ENCODE assay signal across 9 mouse cellular contexts in genomic region chr8:88454906-88455305, GRCm38 (mm10).
DNase-seq lines count a peak whose midpoint lies in the region; ATAC-seq and TF ChIP-seq lines count a peak whose summit lies in the region.
"Had no signal": no experiment of that assay in that cellular context is flagged by ENCODE, and none has a peak within 500 bp of the region (broad histone marks: within the 10 kb centered on the region; RNA-seq: fewer than 3 reads in every experiment).

No protein-coding gene starts in this region.

- H3K4me1 ChIP-seq in heart, embryonic 13.5 days, result peaks cover 32% of the 10 kb centered on the region
- no peaks in the 10 kb centered on the region for H3K4me1 ChIP-seq in heart, adult 2 months (ENCODE audit: control insufficient read depth, insufficient read depth, low read length)
- peaks cover 20% of the 10 kb centered on the region for H3K4me1 ChIP-seq in embryonic facial prominence, embryonic 11.5 days (ENCODE audit: control insufficient read depth, insufficient read depth, low read length)
- peaks cover 30% of the 10 kb centered on the region for H3K4me1 ChIP-seq in hindbrain, embryonic 16.5 days (ENCODE audit: control insufficient read depth, insufficient read depth, low read depth, low read length)
- peaks cover 32% of the 10 kb centered on the region for H3K4me1 ChIP-seq in midbrain, embryonic 14.5 days (ENCODE audit: control insufficient read depth, insufficient read depth, low read length)

- no peak for TF ChIP-seq EP300 in heart, adult 2 months (IDR thresholded peaks at IDR 0.05; ENCODE audit: insufficient read depth, low read depth, low read length)

- H3K9me3 ChIP-seq in heart, embryonic 13.5 days, result peaks cover 12% of the 10 kb centered on the region
- peaks cover 3% of the 10 kb centered on the region for H3K9me3 ChIP-seq in embryonic facial prominence, embryonic 11.5 days (replicated peaks; ENCODE audit: control insufficient read depth, low read length)
- H3K9me3 ChIP-seq in hindbrain, embryonic 16.5 days (ENCODE audit: control insufficient read depth, low read length), result peaks cover 5% of the 10 kb centered on the region; the same call in 1 of the 2 replicates
- H3K9me3 ChIP-seq in midbrain, embryonic 14.5 days (ENCODE audit: control insufficient read depth, low read length), result peaks cover 6% of the 10 kb centered on the region

- no peaks in the 10 kb centered on the region for H3K36me3 ChIP-seq in heart, embryonic 13.5 days
- H3K36me3 ChIP-seq in heart, adult 2 months (ENCODE audit: control insufficient read depth, insufficient read depth, low read length), result no peaks in the 10 kb centered on the region
- H3K36me3 ChIP-seq in embryonic facial prominence, embryonic 11.5 days (replicated peaks; ENCODE audit: control insufficient read depth, insufficient read depth, low read depth, low read length), result no peaks in the 10 kb centered on the region
- H3K36me3 ChIP-seq in hindbrain, embryonic 16.5 days (ENCODE audit: control insufficient read depth, insufficient read depth, low read length), result no peaks in the 10 kb centered on the region
- no peaks in the 10 kb centered on the region for H3K36me3 ChIP-seq in midbrain, embryonic 14.5 days (ENCODE audit: control insufficient read depth, insufficient read depth, low read length)

- no peak for TF ChIP-seq CTCF in heart, adult 2 months (IDR thresholded peaks at IDR 0.05)

- no peak for TF ChIP-seq POLR2A in heart, adult 2 months (IDR thresholded peaks at IDR 0.05; ENCODE audit: insufficient read depth, low read depth, low read length)

- intact Hi-C loops in heart, adult 2 months (cut with DNase I), result loop anchor here (10.0 kb wide), 1 partner anchor 160 kb away; no protein-coding TSS in a partner anchor

- no peaks in the 10 kb centered on the region for H3K79me2 ChIP-seq in heart, adult 2 months (replicated peaks; ENCODE audit: control insufficient read depth, insufficient read depth, low read length)

- no peak for ATAC-seq in heart, embryonic 13.5 days (ENCODE audit: extremely low read depth, insufficient number of reproducible peaks, low FRiP score, low TSS enrichment)
- no peak for ATAC-seq in embryonic facial prominence, embryonic 11.5 days (replicated peaks; ENCODE audit: insufficient number of reproducible peaks, low FRiP score, low TSS enrichment, low read depth)
- ATAC-seq in hindbrain, embryonic 16.5 days, result no peak
- ATAC-seq in midbrain, embryonic 14.5 days (ENCODE audit: low FRiP score, low TSS enrichment), result 0 out of 2 replicates have a peak, but pooled peaks have one; percentile 3
- ATAC-seq: activated CD4-positive, CD25-positive, alpha-beta regulatory T cell, adult 4 months had no signal

- H3K27ac ChIP-seq in heart, embryonic 13.5 days (replicated peaks), result no peak overlapping the region
- H3K27ac ChIP-seq in heart, adult 2 months, result no peak overlapping the region
- peak overlapping the region; percentile 75; the same call in 1 of the 2 replicates for H3K27ac ChIP-seq in embryonic facial prominence, embryonic 11.5 days (replicated peaks; ENCODE audit: low read depth, low read length)
- peak overlapping the region; percentile 88 for H3K27ac ChIP-seq in hindbrain, embryonic 16.5 days (ENCODE audit: low read depth, low read length)
- peak overlapping the region; percentile 89 for H3K27ac ChIP-seq in midbrain, embryonic 14.5 days (replicated peaks; ENCODE audit: low read depth, low read length)

- H3K4me2 ChIP-seq in heart, embryonic 13.5 days, result peak overlapping the region; percentile 100
- H3K4me2 ChIP-seq in embryonic facial prominence, embryonic 11.5 days (ENCODE audit: low read depth, low read length), result peak overlapping the region; percentile 97
- peak overlapping the region; percentile 98 for H3K4me2 ChIP-seq in hindbrain, embryonic 16.5 days (ENCODE audit: low read length)
- H3K4me2 ChIP-seq in midbrain, embryonic 14.5 days (ENCODE audit: low read length), result peak overlapping the region; percentile 97

- WGBS in heart, embryonic 13.5 days, result 8% methylated on average over 4 of the region's 4 CpGs
- 12% methylated on average over 4 of the region's 4 CpGs for WGBS in heart, adult 2 months
- 6% methylated on average over 4 of the region's 4 CpGs for WGBS in embryonic facial prominence, embryonic 11.5 days
- 0% methylated on average over 4 of the region's 4 CpGs for WGBS in hindbrain, embryonic 16.5 days
- WGBS in midbrain, embryonic 14.5 days, result 7% methylated on average over 4 of the region's 4 CpGs

- H3K27me3 ChIP-seq in heart, embryonic 13.5 days (replicated peaks), result peaks cover 62% of the 10 kb centered on the region
- H3K27me3 ChIP-seq in heart, adult 2 months (ENCODE audit: control insufficient read depth, insufficient read depth, low read length), result peaks cover 11% of the 10 kb centered on the region
- H3K27me3 ChIP-seq in embryonic facial prominence, embryonic 11.5 days (ENCODE audit: control insufficient read depth, insufficient read depth, low read length), result peaks cover 12% of the 10 kb centered on the region
- H3K27me3 ChIP-seq in hindbrain, embryonic 16.5 days (replicated peaks; ENCODE audit: control insufficient read depth, insufficient read depth, low read length), result peaks cover 12% of the 10 kb centered on the region
- H3K27me3 ChIP-seq in midbrain, embryonic 14.5 days (ENCODE audit: control insufficient read depth, insufficient read depth, low read length), result peaks cover 8% of the 10 kb centered on the region

- no peak for DNase-seq in heart, adult 2 months
- DNase-seq in embryonic facial prominence, embryonic 11.5 days (ENCODE audit: low spot score), result peak; percentile 12
- no peak for DNase-seq in midbrain, embryonic 14.5 days
- no peak for DNase-seq in testis, postnatal 10 days (ENCODE audit: low spot score)
- DNase-seq in urinary bladder, adult 2 months (ENCODE audit: low spot score), result no peak
- no peak for DNase-seq in frontal cortex, postnatal 10 days (ENCODE audit: low spot score in 2 of 2)

- peak overlapping the region; percentile 63; the same call in 1 of the 2 replicates for H3K9ac ChIP-seq in heart, embryonic 13.5 days
- H3K9ac ChIP-seq in heart, adult 2 months (ENCODE audit: low read depth, low read length), result no peak overlapping the region
- peak overlapping the region; percentile 30 for H3K9ac ChIP-seq in embryonic facial prominence, embryonic 11.5 days (replicated peaks; ENCODE audit: low read length)
- H3K9ac ChIP-seq in hindbrain, embryonic 16.5 days (ENCODE audit: low read depth, low read length), result peak overlapping the region; percentile 87
- H3K9ac ChIP-seq in midbrain, embryonic 14.5 days (replicated peaks; ENCODE audit: low read length), result peak overlapping the region; percentile 67; the same call in 1 of the 2 replicates

- H3K4me3 ChIP-seq in heart, embryonic 13.5 days, result peak overlapping the region; percentile 65
- H3K4me3 ChIP-seq in heart, adult 2 months, result no peak overlapping the region
- H3K4me3 ChIP-seq in embryonic facial prominence, embryonic 11.5 days (ENCODE audit: low read depth, low read length), result 0 out of 2 replicates have a peak overlapping the region, but pooled peaks have one; percentile 15
- H3K4me3 ChIP-seq in hindbrain, embryonic 16.5 days (ENCODE audit: low read length), result no peak overlapping the region; the same call in none of the 2 replicates
- peak overlapping the region; percentile 55 for H3K4me3 ChIP-seq in midbrain, embryonic 14.5 days (replicated peaks; ENCODE audit: low read depth, low read length)

Comparison
In these comparisons a context has a peak if more than half of its experiments do, and no peak if none do; other contexts are left out.
1. H3K4me3 ChIP-seq: peak in heart, embryonic 13.5 days (single experiment), embryonic facial prominence, embryonic 11.5 days (single experiment) and midbrain, embryonic 14.5 days (single experiment); none in heart, adult 2 months (single experiment) and hindbrain, embryonic 16.5 days (single experiment).
2. H3K27ac ChIP-seq: peak in embryonic facial prominence, embryonic 11.5 days (single experiment), hindbrain, embryonic 16.5 days (single experiment) and midbrain, embryonic 14.5 days (single experiment); none in heart, embryonic 13.5 days (single experiment) and heart, adult 2 months (single experiment).
3. Peak in every context shown above with its lines, with median percentiles within 50 percentile points of each other: H3K4me2 ChIP-seq.